Comparison of ENCODE assay signal across 13 mouse cellular contexts in the genomic region with DNA sequence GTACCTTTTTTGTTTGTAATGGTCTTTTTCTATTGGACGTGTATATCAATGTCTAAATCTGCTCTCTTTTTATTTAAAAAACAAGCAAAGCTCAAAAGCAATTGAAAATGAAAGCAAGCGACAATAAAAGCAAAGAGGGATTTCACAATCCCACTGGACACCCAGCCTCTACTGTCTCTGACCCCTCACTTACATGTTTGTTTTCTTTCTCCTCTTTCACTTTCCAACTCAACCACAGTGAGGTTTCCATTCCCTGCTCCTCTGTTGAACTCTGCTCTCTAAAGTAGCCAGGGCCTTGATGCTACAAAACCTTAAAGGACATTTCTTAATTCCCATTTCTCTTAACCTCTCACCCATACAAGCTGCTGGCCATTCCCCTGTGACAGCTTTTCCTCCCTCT.
"Had no signal": no experiment of that assay in that cellular context is flagged by ENCODE, and none has a peak within 500 bp of the region (broad histone marks: within the 10 kb centered on the region; RNA-seq: fewer than 3 reads in every experiment).

No protein-coding gene starts in this region.

- H3K36me3 ChIP-seq: limb, embryonic 10.5 days; midbrain, embryonic 12.5 days had no signal

- H3K4me3 ChIP-seq: left cerebral cortex, adult 2 months; limb, embryonic 10.5 days; midbrain, embryonic 12.5 days had no signal

- DNase-seq: kidney, adult 11 months; lung, adult 2 months; lung, postnatal 4 days; right cerebral cortex, adult 18-20 months; right cerebral cortex, postnatal 25 days had no signal

- H3K27ac ChIP-seq: left cerebral cortex, adult 2 months; limb, embryonic 10.5 days; liver, embryonic 14.5 days; midbrain, embryonic 12.5 days; stomach, postnatal 0 days had no signal

- H3K27me3 ChIP-seq: midbrain, embryonic 12.5 days had no signal

- H3K4me1 ChIP-seq: limb, embryonic 10.5 days; midbrain, embryonic 12.5 days had no signal

- H3K9ac ChIP-seq: liver, embryonic 14.5 days; midbrain, embryonic 12.5 days had no signal

- ATAC-seq: inflammation-experienced regulatory T-cells, adult 6 months; lung, postnatal 0 days; midbrain, embryonic 16.5 days had no signal
